Mouse (Mus musculus): ENCODE data around the gene Tra2a. TPM values are rescaled to one million over a fixed set of nuclear protein-coding genes. Genes with fewer than 3 reads are reported as not detected.

Tra2a gene
- polyA plus RNA-seq (2014; fragmentation: Illumina TruSeq; extraction: RNeasy Lipid Tissue Mini Kit (QIAGEN cat#74804); ENCODE audit: low read depth, low replicate concordance), result 267 TPM

DNA sequence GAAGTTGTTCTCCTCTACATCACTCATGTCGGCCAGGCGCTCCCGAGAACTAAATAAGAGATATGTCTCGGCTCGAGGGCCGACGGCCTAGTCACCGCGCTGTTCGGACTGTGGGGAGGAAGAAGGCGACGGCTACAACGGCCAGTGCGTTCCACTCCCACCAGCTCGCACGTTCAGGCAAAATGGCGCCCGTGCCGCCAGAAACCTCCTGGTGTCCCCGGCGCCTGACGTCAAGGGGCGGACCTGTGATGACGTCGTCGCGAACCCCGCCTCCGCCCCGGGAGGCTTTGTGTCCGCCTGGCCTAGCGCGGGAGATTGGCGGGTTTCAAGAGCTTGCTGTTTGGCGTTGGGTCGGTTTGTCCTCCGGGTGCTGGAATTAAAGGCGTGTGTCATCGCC, at the start of gene Tra2a:
Gene Tra2a (minus strand): TSS at position 187 of the 397 bp plus-strand sequence.

GRCm38 (mm10) chr6:49214928-49215747, 48.7 kb downstream of the Tra2a start, which contains the start of gene Igf2bp3:
TSS of gene Igf2bp3 (minus strand) at chr6:49214957.

Other genes with a start within 250 kb of the Tra2a start
- 1.4 TPM for gene Gpnmb, start 227.5 kb downstream of the Tra2a start, polyA plus RNA-seq (2014; fragmentation: Illumina TruSeq; extraction: RNeasy Lipid Tissue Mini Kit (QIAGEN cat#74804); ENCODE audit: low read depth, low replicate concordance)
- 37.3 TPM for gene Malsu1, start 190.2 kb downstream of the Tra2a start, polyA plus RNA-seq (2014; fragmentation: Illumina TruSeq; extraction: RNeasy Lipid Tissue Mini Kit (QIAGEN cat#74804); ENCODE audit: low read depth, low replicate concordance)
- gene Igf2bp3, start 49.1 kb downstream of the Tra2a start, polyA plus RNA-seq (2014; fragmentation: Illumina TruSeq; extraction: RNeasy Lipid Tissue Mini Kit (QIAGEN cat#74804); ENCODE audit: low read depth, low replicate concordance), result 0.13 TPM
- gene Ccdc126, start 55.2 kb upstream of the Tra2a start, polyA plus RNA-seq (2014; fragmentation: Illumina TruSeq; extraction: RNeasy Lipid Tissue Mini Kit (QIAGEN cat#74804); ENCODE audit: low read depth, low replicate concordance), result 8.1 TPM
- 26.0 TPM for gene Fam221a, start 103.7 kb upstream of the Tra2a start, polyA plus RNA-seq (2014; fragmentation: Illumina TruSeq; extraction: RNeasy Lipid Tissue Mini Kit (QIAGEN cat#74804); ENCODE audit: low read depth, low replicate concordance)
- not detected for gene Stk31, start 131.6 kb upstream of the Tra2a start, polyA plus RNA-seq (2014; fragmentation: Illumina TruSeq; extraction: RNeasy Lipid Tissue Mini Kit (QIAGEN cat#74804); ENCODE audit: low read depth, low replicate concordance)

Measured in sigmoid colon, adult 10 weeks (tissue).